Mouse (Mus musculus) large intestine, adult 2 months (tissue): ENCODE results near the gene Cmtm4. TPM values are rescaled to one million over a fixed set of nuclear protein-coding genes. Genes with fewer than 3 reads are reported as not detected.
A peak's percentile ranks its signal among the peaks of the same experiment; 100 is the strongest.

ENCODE experiments used
- DNase-seq: peaks from one replicate; pipeline ENCODE4 v3.0.0-alpha.2; 2012; ENCODE audit warnings: low read depth, low spot score
- WGBS: fragments of 180-500 bp; shearing (Covaris S2); methylation state at CpG from one replicate; pipeline ENCODE4 v1.1.7; 2018; 5-methylcytosine and 5-hydroxymethylcytosine counted together
- polyA plus RNA-seq: library from polyadenylated mRNA; depleted of rRNA; stranded (reverse); fragments of >200 nt; gene quantifications from 2 replicates; pipeline ENCODE4 v1.2.3, GENCODE M21; 2012

Cmtm4 gene
- polyA plus RNA-seq, 1 experiment: 20.9 TPM

GRCm38 (mm10) chr8:104380269-104380668 lies 15.3 kb downstream of the Cmtm4 start:
- DNase-seq: no peak
- 91% methylated on average over 7 of the region's 7 CpGs for WGBS

- WGBS: 80% methylated on average over 10 of the region's 10 CpGs
- DNase-seq: no peak
Observed at GRCm38 (mm10) chr8:104379301-104379836, 16.2 kb downstream of the Cmtm4 start.

- no peak for DNase-seq
- WGBS: 61% methylated on average over 11 of the region's 11 CpGs
Observed at GRCm38 (mm10) chr8:104376669-104377068, 18.9 kb downstream of the Cmtm4 start.

DNA sequence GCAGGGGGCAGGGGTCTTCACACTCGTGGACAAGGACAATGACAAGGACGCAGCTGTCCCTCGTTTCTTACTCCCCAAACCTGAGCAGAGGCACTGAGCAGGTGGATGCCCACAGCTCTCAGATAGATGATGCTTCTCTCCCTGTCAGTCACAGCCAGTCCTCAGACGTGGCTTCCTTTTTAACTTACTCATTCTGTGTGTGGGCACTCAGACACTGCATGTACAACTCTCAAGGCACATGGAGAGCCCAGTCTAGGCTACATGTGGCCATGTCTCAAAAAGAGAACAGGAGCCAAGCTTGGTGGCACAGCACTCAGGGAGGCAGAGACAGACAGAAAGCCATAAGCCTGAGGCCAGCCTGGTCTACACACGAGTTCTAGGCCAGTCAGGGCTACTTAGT lies 19.6 kb downstream of the Cmtm4 start:
- no peak for DNase-seq
- 51% methylated on average over 5 of the region's 5 CpGs for WGBS

GRCm38 (mm10) chr8:104374864-104375846 lies 20.5 kb downstream of the Cmtm4 start:
- 15% methylated on average over 14 of the region's 14 CpGs for WGBS
- DNase-seq: no peak

GRCm38 (mm10) chr8:104374269-104374668 lies 21.3 kb downstream of the Cmtm4 start:
- 30% methylated on average over 11 of the region's 11 CpGs for WGBS
- DNase-seq: no peak

DNA sequence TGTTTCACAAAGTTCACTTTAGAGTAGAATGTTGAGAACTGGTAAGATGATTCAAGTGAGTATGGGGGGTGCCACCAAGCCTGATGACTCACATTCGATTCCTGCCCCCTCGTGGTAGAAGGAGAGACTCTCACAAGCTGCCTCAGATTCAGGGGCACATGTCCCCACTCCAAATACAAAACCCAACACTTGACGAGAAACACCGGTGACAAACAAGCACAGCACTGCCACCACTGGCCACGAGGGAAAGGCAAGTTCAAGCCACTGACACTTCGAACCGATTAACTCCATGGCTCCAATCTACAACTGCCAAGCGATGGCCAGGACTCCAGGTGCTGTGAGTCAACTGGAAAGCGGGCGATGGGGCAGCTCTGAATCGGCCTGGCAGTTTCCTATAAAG lies 21.8 kb downstream of the Cmtm4 start:
- DNase-seq: no peak
- WGBS: 32% methylated on average over 11 of the region's 11 CpGs

GRCm38 (mm10) chr8:104371121-104371520 lies 24.5 kb downstream of the Cmtm4 start:
- DNase-seq: no peak
- WGBS: 88% methylated on average over 6 of the region's 6 CpGs

DNA sequence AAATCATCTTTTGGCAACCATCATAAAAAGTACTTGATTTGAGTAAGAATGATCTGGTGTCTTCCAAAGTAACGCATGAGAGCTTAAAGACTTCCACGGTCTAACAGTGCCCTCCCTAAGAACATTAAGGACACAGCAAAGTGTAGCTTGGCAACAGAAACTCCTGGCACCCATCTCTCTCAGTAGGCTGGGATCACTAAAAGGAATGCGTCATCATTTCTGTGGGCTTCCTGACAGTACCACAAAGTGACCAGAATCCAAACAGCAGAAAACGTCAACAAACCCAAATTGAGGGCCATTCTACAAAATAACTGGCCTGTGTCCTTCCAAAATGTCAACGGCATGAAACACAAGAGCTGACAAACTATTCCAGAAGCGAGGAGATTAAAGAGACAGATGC lies 25.5 kb downstream of the Cmtm4 start:
- WGBS: 63% methylated on average over 6 of the region's 6 CpGs
- no peak for DNase-seq

GRCm38 (mm10) chr8:104369591-104369990 lies 26.0 kb downstream of the Cmtm4 start:
- 68% methylated on average over 12 of the region's 12 CpGs for WGBS
- DNase-seq: no peak

GRCm38 (mm10) chr8:104367398-104367797 lies 28.2 kb downstream of the Cmtm4 start:
- 73% methylated on average over 5 of the region's 5 CpGs for WGBS
- DNase-seq: no peak

DNA sequence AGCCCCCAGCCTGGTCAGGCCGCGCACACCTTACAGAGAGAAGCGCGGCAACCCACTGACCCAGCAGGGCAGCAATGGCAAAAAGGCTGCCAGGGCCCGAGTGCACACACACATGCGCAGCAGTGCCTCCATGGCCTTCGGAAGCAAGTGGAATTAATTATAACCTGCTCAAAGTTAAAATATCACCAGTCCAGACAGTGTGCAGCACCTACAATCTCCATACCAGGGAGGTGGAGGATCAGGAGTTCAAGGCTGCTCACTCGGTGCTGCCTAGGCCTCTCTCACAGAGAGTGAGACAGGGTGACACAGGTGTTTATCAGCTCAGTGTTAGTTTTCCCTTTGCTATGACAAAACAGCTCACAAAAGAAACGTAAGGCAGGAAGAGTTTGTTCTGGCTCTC lies 29.9 kb downstream of the Cmtm4 start:
- no peak for DNase-seq
- WGBS: 85% methylated on average over 9 of the region's 9 CpGs

GRCm38 (mm10) chr8:104359778-104360456 lies 35.7 kb downstream of the Cmtm4 start:
- DNase-seq: no peak
- 79% methylated on average over 15 of the region's 15 CpGs for WGBS

DNA sequence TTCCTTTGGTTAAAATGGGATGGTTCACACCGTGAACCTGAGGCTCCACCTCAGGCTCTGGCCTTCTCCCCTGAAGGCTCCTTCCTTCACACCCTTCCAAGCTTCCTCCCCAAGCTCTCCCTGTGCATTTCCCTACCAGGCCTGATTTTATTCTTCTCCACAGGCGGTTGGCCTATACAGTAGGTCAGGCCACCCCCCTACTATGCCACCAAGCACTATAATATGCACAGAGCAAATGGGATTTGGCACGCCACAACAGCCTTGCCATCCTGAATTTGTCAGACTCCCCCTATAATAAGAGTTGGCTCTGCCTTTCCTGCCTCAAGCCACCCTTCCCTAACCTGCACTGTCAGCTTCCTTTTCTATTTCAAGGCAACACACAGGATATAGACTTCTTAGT lies 37.0 kb downstream of the Cmtm4 start:
- no peak for DNase-seq
- WGBS: 86% methylated on average over 3 of the region's 3 CpGs

- WGBS: 76% methylated on average over 10 of the region's 10 CpGs
- no peak for DNase-seq
Observed at GRCm38 (mm10) chr8:104354504-104354903, 41.1 kb downstream of the Cmtm4 start.

GRCm38 (mm10) chr8:104353186-104353585 lies 42.4 kb downstream of the Cmtm4 start:
- WGBS: 71% methylated on average over 5 of the region's 5 CpGs
- DNase-seq: no peak

GRCm38 (mm10) chr8:104350047-104350446 lies 45.6 kb downstream of the Cmtm4 start:
- WGBS: 31% methylated on average over 13 of the region's 13 CpGs
- no peak for DNase-seq

- DNase-seq: no peak
- 83% methylated on average over 5 of the region's 5 CpGs for WGBS
Observed at GRCm38 (mm10) chr8:104348971-104349370, 46.6 kb downstream of the Cmtm4 start.

- 76% methylated on average over 12 of the region's 12 CpGs for WGBS
- no peak for DNase-seq
Observed at GRCm38 (mm10) chr8:104346706-104347105, 48.9 kb downstream of the Cmtm4 start.

GRCm38 (mm10) chr8:104344622-104345021 lies 51.0 kb downstream of the Cmtm4 start:
- no peak for DNase-seq
- 93% methylated on average over 5 of the region's 5 CpGs for WGBS

- 6% methylated on average over 7 of the region's 7 CpGs for WGBS
- DNase-seq: peak; percentile 74
Observed at GRCm38 (mm10) chr8:104343957-104344356, 51.6 kb downstream of the Cmtm4 start.
